Mouse (Mus musculus) T-helper 2 cell (primary cell): ENCODE data around the gene Prx.

ENCODE experiments used
- in situ Hi-C: fragments of 300-600 bp; cut with MboI, MseI; formaldehyde crosslinking; loops from one replicate; pipeline ENCODE4 v1.15.1; 2025; ENCODE audit warnings: high pct_unique_total_duplicates

Gene Prx

GRCm38 (mm10) chr7:27499036-27499435 lies at the start of gene Prx:
Gene Prx, plus strand, starts transcription at chr7:27499324.
- in situ Hi-C loops: no loop called here

GRCm38 (mm10) chr7:27451359-27451758 lies 47.8 kb upstream of the Prx start:
- in situ Hi-C loops: no loop called here

- in situ Hi-C loops: no loop called here
Observed at GRCm38 (mm10) chr7:27452206-27452770, 46.8 kb upstream of the Prx start.

- in situ Hi-C loops: no loop called here
Observed at GRCm38 (mm10) chr7:27454461-27455121, 44.5 kb upstream of the Prx start.

GRCm38 (mm10) chr7:27455273-27455672 lies 43.9 kb upstream of the Prx start:
- in situ Hi-C loops: no loop called here

- in situ Hi-C loops: no loop called here
Observed at GRCm38 (mm10) chr7:27458614-27459013, 40.5 kb upstream of the Prx start.

GRCm38 (mm10) chr7:27459640-27460039 lies 39.5 kb upstream of the Prx start:
- in situ Hi-C loops: no loop called here

- in situ Hi-C loops: no loop called here
Observed at GRCm38 (mm10) chr7:27460477-27460876, 38.6 kb upstream of the Prx start.

- in situ Hi-C loops: no loop called here
Observed at GRCm38 (mm10) chr7:27467648-27468047, 31.5 kb upstream of the Prx start.

- in situ Hi-C loops: loop anchor here (10.0 kb wide), 2 partner anchors 843 to 1717 kb away; partner anchors contain the start of genes Hnrnpul1 and Timm50
Observed at GRCm38 (mm10) chr7:27471390-27472120, 27.6 kb upstream of the Prx start.

GRCm38 (mm10) chr7:27472596-27472995 lies 26.5 kb upstream of the Prx start:
- in situ Hi-C loops: loop anchor here (10.0 kb wide), 2 partner anchors 842 to 1718 kb away; partner anchors contain the start of genes Hnrnpul1 and Timm50

- in situ Hi-C loops: loop anchor here (10.0 kb wide), 2 partner anchors 842 to 1718 kb away; partner anchors contain the start of genes Hnrnpul1 and Timm50
Observed at GRCm38 (mm10) chr7:27473156-27473834, 25.8 kb upstream of the Prx start, which contains the start of gene Sertad3. Gene Sertad3, plus strand, starts transcription at chr7:27473768.

GRCm38 (mm10) chr7:27473835-27474489 lies 25.2 kb upstream of the Prx start:
- in situ Hi-C loops: loop anchor here (10.0 kb wide), 2 partner anchors 841 to 1719 kb away; partner anchors contain the start of genes Hnrnpul1 and Timm50

- in situ Hi-C loops: loop anchor here (10.0 kb wide), 2 partner anchors 840 to 1720 kb away; partner anchors contain the start of genes Hnrnpul1 and Timm50
Observed at GRCm38 (mm10) chr7:27474490-27474954, 24.6 kb upstream of the Prx start.

GRCm38 (mm10) chr7:27475596-27475995 lies 23.5 kb upstream of the Prx start:
- in situ Hi-C loops: loop anchor here (10.0 kb wide), 2 partner anchors 839 to 1721 kb away; partner anchors contain the start of genes Hnrnpul1 and Timm50

- in situ Hi-C loops: loop anchor here (10.0 kb wide), 2 partner anchors 839 to 1721 kb away; partner anchors contain the start of genes Hnrnpul1 and Timm50
Observed at GRCm38 (mm10) chr7:27476098-27476635, 23.0 kb upstream of the Prx start.

GRCm38 (mm10) chr7:27478561-27478960 lies 20.6 kb upstream of the Prx start:
- in situ Hi-C loops: loop anchor here (10.0 kb wide), 2 partner anchors 836 to 1724 kb away; partner anchors contain the start of genes Hnrnpul1 and Timm50

- in situ Hi-C loops: loop anchor here (10.0 kb wide), 2 partner anchors 835 to 1725 kb away; partner anchors contain the start of genes Hnrnpul1 and Timm50
Observed at GRCm38 (mm10) chr7:27479750-27480149, 19.4 kb upstream of the Prx start.

GRCm38 (mm10) chr7:27480506-27480905 lies 18.6 kb upstream of the Prx start:
- in situ Hi-C loops: no loop called here

- in situ Hi-C loops: no loop called here
Observed at GRCm38 (mm10) chr7:27480927-27481626, 18.0 kb upstream of the Prx start.
